Mouse (Mus musculus) bone marrow, adult 2 months (tissue): ENCODE measurements around the gene Tsx.
"Not testable (repeated sequence)": the region's sequence is repeated elsewhere in the genome, so short reads cannot be mapped to it uniquely, and the experiment has no call there.

Experiments
- CTCF ChIP-seq: fragments of 200-500 bp; IDR thresholded peaks from 2 replicates; pipeline ENCODE4 v1.5.1; 2011; ENCODE audit warnings: low read length, control low read depth; ENCODE audit not compliant: control insufficient read depth, insufficient read depth
- POLR2A ChIP-seq: fragments of 200-500 bp; IDR thresholded peaks from 2 replicates; pipeline ENCODE4 v1.6.1; 2011; ENCODE audit warnings: low read depth, mild to moderate bottlenecking, control low read depth, low read length, borderline replicate concordance; ENCODE audit not compliant: control insufficient read depth

GRCm38 (mm10) chrX:103448943-103449722 is 34.9 kb downstream of the Tsx start:
- not testable (repeated sequence) for TF ChIP-seq POLR2A, CTCF
